Mouse (Mus musculus) olfactory bulb, adult 2 months (tissue): ENCODE data around the gene Poll. TPM values are rescaled to one million over a fixed set of nuclear protein-coding genes. Genes with fewer than 3 reads are reported as not detected.
A peak's percentile ranks its signal among the peaks of the same experiment; 100 is the strongest.

Source experiments
- H3K27ac ChIP-seq: fragments of 200-500 bp; 2 replicates; pipeline ENCODE4 v1.5.1; 2012; ENCODE audit warnings: low read depth, low read length; ENCODE audit not compliant: insufficient read depth
- H3K4me1 ChIP-seq: fragments of 200-500 bp; 2 replicates; pipeline ENCODE4 v1.6.1; 2012; ENCODE audit warnings: low read length; ENCODE audit not compliant: control insufficient read depth, insufficient read depth
- H3K4me3 ChIP-seq: fragments of 200-500 bp; 2 replicates; pipeline ENCODE4 v1.5.1; 2012; ENCODE audit warnings: mild to moderate bottlenecking, low read depth, low read length, moderate library complexity; ENCODE audit not compliant: insufficient read depth
- CTCF ChIP-seq: fragments of 200-500 bp; IDR thresholded peaks from 2 replicates; pipeline ENCODE4 v1.5.1; 2012; ENCODE audit warnings: low read depth, mild to moderate bottlenecking, low read length, moderate library complexity; ENCODE audit not compliant: insufficient read depth
- POLR2A ChIP-seq: fragments of 200-500 bp; IDR thresholded peaks from 2 replicates; pipeline ENCODE4 v1.6.1; 2012; ENCODE audit warnings: mild to moderate bottlenecking, low read depth, low read length, moderate library complexity; ENCODE audit not compliant: insufficient read depth
- WGBS: fragments of 180-500 bp; shearing (Covaris S2); methylation state at CpG from one replicate; pipeline ENCODE4 v1.1.7; 2018; 5-methylcytosine and 5-hydroxymethylcytosine counted together
- polyA plus RNA-seq: library from polyadenylated mRNA; stranded (reverse); fragments of >200 nt; gene quantifications from 2 replicates; pipeline ENCODE4 v1.2.4, GENCODE M21; 2012; ENCODE audit warnings: low replicate concordance; ENCODE audit not compliant: missing spikeins, insufficient read depth, insufficient read length

The Poll gene
- polyA plus RNA-seq, 1 experiment = not detected

DNA sequence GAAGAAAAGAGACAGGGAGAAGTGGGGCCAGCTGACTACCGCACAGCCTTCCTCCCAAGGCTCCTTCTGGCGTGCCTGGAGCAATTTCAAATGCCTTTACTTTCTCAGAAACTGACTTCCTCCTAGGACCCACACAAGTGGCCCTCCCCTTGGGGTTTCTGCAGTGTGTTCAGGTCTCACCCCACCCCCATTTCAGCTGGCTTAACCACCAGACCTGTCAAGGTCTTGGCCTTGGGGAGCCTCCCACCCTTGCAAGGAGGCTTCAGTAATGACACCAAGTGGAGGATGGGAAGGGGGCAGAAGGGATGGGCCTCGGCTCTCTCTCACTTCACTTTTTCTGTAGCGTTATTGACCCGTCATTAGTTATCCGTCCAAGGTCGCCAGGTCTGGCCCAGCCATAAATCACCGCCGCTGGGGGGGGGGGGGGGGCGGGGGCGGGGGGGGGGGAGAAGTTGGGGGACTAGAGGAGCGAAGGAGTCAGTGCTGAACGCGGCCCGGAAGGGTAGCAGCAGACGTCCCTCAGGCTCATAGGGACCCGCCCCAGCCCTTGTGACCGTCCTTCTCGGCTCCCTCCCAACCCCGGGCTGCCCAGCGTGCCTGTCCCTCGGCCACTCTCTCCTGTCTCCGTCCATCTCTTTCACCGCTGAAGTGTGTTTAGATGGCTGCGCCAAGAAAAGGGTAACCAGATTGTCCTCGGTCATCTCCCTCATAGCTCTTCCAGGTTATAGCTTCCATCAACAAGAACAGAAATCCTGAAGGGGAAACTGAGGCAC is 16.0 kb downstream of the Poll start:
- H3K4me3 ChIP-seq = peak overlapping the region; percentile 28
- TF ChIP-seq CTCF (0 out of 2 replicates have a peak, but pooled peaks have one; percentile 9), POLR2A (no peak)
- peaks cover 26% of the 10 kb centered on the region for H3K4me1 ChIP-seq
- H3K27ac ChIP-seq = no peak overlapping the region
- 3% methylated on average over 21 of the region's 26 CpGs for WGBS

GRCm38 (mm10) chr19:45542061-45542460 is 18.3 kb downstream of the Poll start:
- TF ChIP-seq POLR2A (no peak), CTCF (no peak)
- Histone ChIP-seq H3K27ac (no peak overlapping the region), H3K4me1 (peaks cover 26% of the 10 kb centered on the region), H3K4me3 (peak overlapping the region; percentile 43)
- WGBS = 33% methylated on average over 3 of the region's 3 CpGs

DNA sequence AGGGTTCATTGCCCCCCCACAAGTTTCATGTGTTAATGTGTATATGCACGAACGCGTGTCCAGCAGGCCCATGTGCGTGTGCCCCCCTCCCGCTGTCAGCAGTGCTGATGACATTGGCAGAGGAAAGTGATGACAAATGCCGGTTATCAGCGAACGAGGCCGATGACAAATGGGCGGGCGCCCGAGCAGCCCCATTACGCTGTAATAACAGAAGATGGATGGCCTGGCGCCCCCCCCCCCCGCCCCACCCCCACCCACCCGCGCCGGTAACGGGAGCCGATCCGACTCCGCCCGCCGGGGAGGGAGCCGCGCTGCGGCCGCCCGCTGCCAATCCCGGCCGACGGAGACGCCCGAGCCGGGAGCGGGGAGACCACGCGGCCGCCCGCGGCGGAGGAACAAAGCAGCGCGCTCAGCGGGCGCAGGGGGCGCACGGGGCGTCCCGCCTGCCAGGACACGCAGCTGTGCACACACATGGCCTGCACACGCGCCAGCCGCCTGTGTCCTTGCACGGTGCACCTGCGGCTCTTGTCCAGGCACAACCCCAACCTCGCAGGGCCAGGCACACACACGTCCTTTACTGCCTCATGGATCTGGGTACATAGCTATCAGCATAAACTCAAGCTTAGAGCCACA is 18.8 kb downstream of the Poll start:
- Histone ChIP-seq H3K4me3 (peak overlapping the region; percentile 43), H3K27ac (no peak overlapping the region), H3K4me1 (peaks cover 26% of the 10 kb centered on the region)
- 1% methylated on average over 37 of the region's 58 CpGs for WGBS
- TF ChIP-seq POLR2A (no peak), CTCF (no peak)

- WGBS = 24% methylated on average over 8 of the region's 8 CpGs
- Histone ChIP-seq H3K27ac (no peak overlapping the region), H3K4me3 (peak overlapping the region; percentile 20; the same call in 1 of the 2 replicates)
These were observed 19.5 kb downstream of the Poll start for GRCm38 (mm10) chr19:45540657-45541408.

GRCm38 (mm10) chr19:45537505-45537904 is 22.8 kb downstream of the Poll start:
- no peak overlapping the region for H3K27ac ChIP-seq
- 71% methylated on average over 1 of the region's 1 CpGs for WGBS
- no peak for TF ChIP-seq POLR2A
- 0 out of 2 replicates have a peak, but pooled peaks have one; percentile 6 for TF ChIP-seq CTCF
- H3K4me3 ChIP-seq = no peak overlapping the region
- peaks cover 24% of the 10 kb centered on the region for H3K4me1 ChIP-seq

More at GRCm38 (mm10) chr19:45540657-45541408, 19.5 kb downstream of the Poll start:
- peaks cover 26% of the 10 kb centered on the region for H3K4me1 ChIP-seq
- TF ChIP-seq CTCF (no peak), POLR2A (no peak)

DNA sequence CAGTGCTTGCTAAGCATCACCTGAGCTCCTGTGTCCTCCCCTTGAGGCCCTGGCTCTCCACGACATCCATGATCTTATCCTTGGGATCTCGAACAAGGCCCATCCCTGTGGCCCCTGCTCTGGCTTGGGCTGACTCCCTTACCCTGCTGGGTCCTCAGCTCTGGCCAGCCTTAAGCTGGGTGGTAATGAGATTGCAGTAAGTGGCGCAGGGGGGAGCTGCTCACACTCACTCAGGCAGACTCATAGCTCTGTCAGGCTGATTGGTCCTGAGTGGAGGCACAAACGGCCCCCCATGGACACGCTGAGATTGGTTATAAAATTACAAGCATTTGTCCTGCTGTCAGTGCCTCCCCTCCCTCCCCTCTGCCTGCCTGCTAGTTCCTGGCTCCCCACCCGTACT is 24.4 kb downstream of the Poll start:
- TF ChIP-seq POLR2A (no peak; the same call in 1 of the 2 replicates), CTCF (no peak)
- Histone ChIP-seq H3K4me3 (no peak overlapping the region), H3K4me1 (peaks cover 16% of the 10 kb centered on the region), H3K27ac (no peak overlapping the region)
- 61% methylated on average over 6 of the region's 6 CpGs for WGBS

- Histone ChIP-seq H3K4me1 (peaks cover 10% of the 10 kb centered on the region), H3K4me3 (no peak overlapping the region), H3K27ac (no peak overlapping the region)
- WGBS = 82% methylated on average over 8 of the region's 8 CpGs
- TF ChIP-seq POLR2A (no peak), CTCF (no peak)
These were observed 25.1 kb downstream of the Poll start for GRCm38 (mm10) chr19:45535214-45535735.

GRCm38 (mm10) chr19:45533617-45534016 is 26.7 kb downstream of the Poll start:
- Histone ChIP-seq H3K27ac (no peak overlapping the region), H3K4me1 (peaks cover 16% of the 10 kb centered on the region), H3K4me3 (no peak overlapping the region)
- 53% methylated on average over 7 of the region's 7 CpGs for WGBS
- no peak for TF ChIP-seq CTCF
- TF ChIP-seq POLR2A = no peak
